In genomic region chr12:45011006-45011405, GRCm38 (mm10) we compare ENCODE assay signal across 13 mouse cellular contexts.
"Had no signal": no experiment of that assay in that cellular context is flagged by ENCODE, and none has a peak within 500 bp of the region (broad histone marks: within the 10 kb centered on the region; RNA-seq: fewer than 3 reads in every experiment).

No protein-coding gene starts in this region.

- H3K27ac ChIP-seq: liver, embryonic 14.5 days; midbrain, embryonic 15.5 days; neural tube, embryonic 13.5 days; stomach, postnatal 0 days had no signal

- DNase-seq: lung, adult 18-20 months; lung, postnatal 36 days; right cerebral cortex, postnatal 25 days; thymus, adult 18-20 months; thymus, postnatal 14 days had no signal

- ATAC-seq: intestine, embryonic 16.5 days; lung, postnatal 0 days had no signal

- H3K4me3 ChIP-seq: limb, embryonic 13.5 days; megakaryocyte, embryonic 14.5 days; midbrain, embryonic 15.5 days; neural tube, embryonic 13.5 days had no signal
